Mouse (Mus musculus) thymus, adult 2 months (tissue): ENCODE measurements around the gene Arl8b.

Experiments used
- CTCF ChIP-seq: fragments of 200-500 bp; IDR thresholded peaks from 2 replicates; pipeline ENCODE4 v1.5.1; 2012; ENCODE audit warnings: mild to moderate bottlenecking, control low read depth, low read length, moderate library complexity, borderline replicate concordance; ENCODE audit not compliant: control insufficient read depth, poor library complexity, insufficient read depth; ENCODE audit errors: extremely low read depth
- POLR2A ChIP-seq: fragments of 200-500 bp; IDR thresholded peaks from 2 replicates; pipeline ENCODE4 v1.6.1; 2012; ENCODE audit warnings: mild to moderate bottlenecking, low read length, control low read depth, moderate library complexity; ENCODE audit not compliant: control insufficient read depth, poor library complexity, insufficient read depth; ENCODE audit errors: extremely low read depth

- peak; percentile 92 for TF ChIP-seq CTCF
- no peak for TF ChIP-seq POLR2A
These were observed 10.0 kb upstream of the Arl8b start for GRCm38 (mm10) chr6:108772913-108773312.
